Comparison of ENCODE assay signal across 8 mouse cellular contexts in genomic region chr2:156515565-156516185, GRCm38 (mm10). TPM values are rescaled to one million over a fixed set of nuclear protein-coding genes. Genes with fewer than 3 reads are reported as not detected.
A peak's percentile ranks its signal among the peaks of the same experiment; 100 is the strongest.
DNase-seq lines count a peak whose midpoint lies in the region; ATAC-seq and TF ChIP-seq lines count a peak whose summit lies in the region.

No protein-coding gene starts in this region.

- peaks cover 6% of the 10 kb centered on the region; the same call in 1 of the 2 replicates for H3K4me1 ChIP-seq in cerebellum, adult 2 months (ENCODE audit: control insufficient read depth, insufficient read depth, low read length)
- no peaks in the 10 kb centered on the region for H3K4me1 ChIP-seq in hindbrain, embryonic 16.5 days (ENCODE audit: control insufficient read depth, insufficient read depth, low read depth, low read length)

- ATAC-seq in hindbrain, embryonic 16.5 days, result peak; percentile 63
- peak; percentile 80 for ATAC-seq in megakaryocyte-erythroid progenitor cell, adult 5-6 weeks (replicated peaks; ENCODE audit: low FRiP score, low TSS enrichment, poor library complexity, severe bottlenecking)

- H3K4me2 ChIP-seq in hindbrain, embryonic 16.5 days (ENCODE audit: low read length), result no peak overlapping the region

- H3K27ac ChIP-seq in cerebellum, adult 2 months (ENCODE audit: insufficient read depth, low read length), result no peak overlapping the region
- no peak overlapping the region for H3K27ac ChIP-seq in hindbrain, embryonic 16.5 days (ENCODE audit: low read depth, low read length)

- DNase-seq in R1 (ENCODE audit: low read depth, low spot score), result peak; percentile 53
- peak; percentile 76 to 88 for DNase-seq in cerebellum, adult 2 months
- peak; percentile 58 for DNase-seq in forelimb bud, embryonic 11.5 days (ENCODE audit: low read depth, low spot score)
- DNase-seq in left cerebral cortex, adult 11 months (ENCODE audit: low spot score), result peak; percentile 74
- DNase-seq in right cerebral cortex, postnatal 10 days (ENCODE audit: low spot score in 2 of 2), result peak; percentile 84 to 86
- peak; percentile 74 for DNase-seq in urinary bladder, postnatal 36 days (ENCODE audit: low spot score in 2 of 2)

- no peak overlapping the region for H3K9ac ChIP-seq in hindbrain, embryonic 16.5 days (ENCODE audit: low read depth, low read length)

- H3K9me3 ChIP-seq in hindbrain, embryonic 16.5 days (ENCODE audit: control insufficient read depth, low read length), result no peaks in the 10 kb centered on the region

- no peak overlapping the region for H3K4me3 ChIP-seq in cerebellum, adult 2 months (replicated peaks; ENCODE audit: insufficient read depth, low read depth, low read length)
- no peak overlapping the region for H3K4me3 ChIP-seq in hindbrain, embryonic 16.5 days (ENCODE audit: low read length)

- peak; percentile 97 for TF ChIP-seq CTCF in cerebellum, adult 2 months (IDR thresholded peaks at IDR 0.05; ENCODE audit: borderline replicate concordance, insufficient read depth, low read depth, low read length)

- no peaks in the 10 kb centered on the region for H3K27me3 ChIP-seq in cerebellum, adult 2 months (ENCODE audit: control insufficient read depth, insufficient read depth, low read length)
- H3K27me3 ChIP-seq in hindbrain, embryonic 16.5 days (replicated peaks; ENCODE audit: control insufficient read depth, insufficient read depth, low read length), result no peaks in the 10 kb centered on the region

- H3K36me3 ChIP-seq in hindbrain, embryonic 16.5 days (ENCODE audit: control insufficient read depth, insufficient read depth, low read length), result peaks cover 16% of the 10 kb centered on the region

- no peak for TF ChIP-seq POLR2A in cerebellum, adult 2 months (IDR thresholded peaks at IDR 0.05; ENCODE audit: borderline replicate concordance, insufficient read depth, low read length)

- WGBS in cerebellum, adult 2 months, result 13% methylated on average over 7 of the region's 7 CpGs
- WGBS in hindbrain, embryonic 16.5 days, result 25% methylated on average over 7 of the region's 7 CpGs

RNA-seq across cellular contexts. Expression of gene Aar2, which starts 31.7 kb away (rescaled TPM):
- 41.4 and 43.2 TPM in 2 replicates for polyA plus RNA-seq in cerebellum, adult 2 months (2012; rRNA removed)
- polyA plus RNA-seq in hindbrain, embryonic 16.5 days (2015; fragmentation: Nextera tagmentation; extraction: Ambion mirVana), result 44.5 and 48.8 TPM in 2 replicates
- 20.2 and 21.2 TPM in 2 replicates for total RNA-seq in megakaryocyte-erythroid progenitor cell, adult 5-6 weeks (2014; fragmentation: Nextera tagmentation)
- 8.3 and 16.9 TPM in 2 replicates for total RNA-seq in megakaryocyte-erythroid progenitor cell, adult 5-6 weeks (2017)
